Mouse (Mus musculus) yolk sac, embryonic 10.5 days (tissue): ENCODE measurements around the gene Marveld1.
A peak's percentile ranks its signal among the peaks of the same experiment; 100 is the strongest.

Experiments
- DNase-seq: peaks from one replicate; pipeline ENCODE4 v3.0.0-alpha.2; 2017; ENCODE audit warnings: low spot score

The Marveld1 gene

DNA sequence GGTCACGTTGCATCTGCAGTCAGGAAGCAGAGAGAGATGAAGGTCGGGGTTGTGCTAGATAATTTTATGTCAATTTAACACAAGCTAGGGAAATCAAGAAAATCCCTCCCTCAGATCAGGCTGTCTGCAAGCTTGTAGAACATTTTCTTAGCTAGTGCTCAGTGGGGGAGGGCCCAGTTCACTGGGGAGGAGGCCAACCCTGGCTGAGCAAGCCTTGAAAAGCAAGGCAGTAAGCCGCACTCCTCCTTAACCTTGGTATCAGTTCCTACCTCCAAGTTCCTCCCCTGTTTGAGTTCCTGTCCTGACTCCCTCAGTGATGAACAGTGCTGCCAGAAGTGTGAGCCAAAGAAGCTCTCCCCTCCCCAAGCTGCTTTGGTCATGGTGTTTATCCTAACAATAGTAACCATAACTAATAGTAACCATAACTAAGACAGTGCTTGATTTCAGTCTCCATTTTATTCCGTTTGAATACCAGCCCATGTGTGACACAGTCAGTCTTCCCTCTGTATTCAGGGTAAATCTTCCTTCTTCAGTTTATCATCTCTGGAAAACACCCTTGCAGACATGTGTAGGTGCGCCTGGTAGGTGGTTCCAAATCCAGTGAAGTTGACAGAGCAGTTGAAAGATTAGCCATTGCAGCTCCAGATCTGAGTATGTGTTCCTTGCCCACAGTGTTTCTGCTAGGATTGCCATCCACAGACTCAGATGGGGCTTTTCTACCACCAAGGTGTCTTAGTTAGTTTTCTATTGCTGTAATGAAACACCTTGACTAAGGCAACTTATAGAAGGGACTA is 7.3 kb upstream of the Marveld1 start:
- DNase-seq: no peak

DNA sequence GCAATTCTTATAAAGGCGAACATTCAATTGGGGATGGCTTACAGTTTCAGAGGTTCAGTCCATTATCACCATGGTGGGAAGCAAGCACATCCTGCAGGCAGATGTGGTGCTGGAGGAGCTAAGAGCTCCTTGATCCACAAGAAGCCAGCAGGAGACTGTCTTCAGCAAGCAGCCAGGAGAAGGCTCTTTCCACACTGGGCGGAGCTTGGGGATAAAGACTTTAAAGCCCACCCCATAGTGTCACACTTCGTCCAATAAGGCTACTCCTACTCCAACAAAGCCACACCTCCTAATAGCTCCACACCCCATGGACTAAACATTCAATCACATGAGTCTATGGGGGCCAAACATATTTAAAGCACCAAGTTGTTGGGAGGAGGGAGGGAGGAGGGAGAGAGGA is 5.2 kb upstream of the Marveld1 start:
- no peak for DNase-seq

DNA sequence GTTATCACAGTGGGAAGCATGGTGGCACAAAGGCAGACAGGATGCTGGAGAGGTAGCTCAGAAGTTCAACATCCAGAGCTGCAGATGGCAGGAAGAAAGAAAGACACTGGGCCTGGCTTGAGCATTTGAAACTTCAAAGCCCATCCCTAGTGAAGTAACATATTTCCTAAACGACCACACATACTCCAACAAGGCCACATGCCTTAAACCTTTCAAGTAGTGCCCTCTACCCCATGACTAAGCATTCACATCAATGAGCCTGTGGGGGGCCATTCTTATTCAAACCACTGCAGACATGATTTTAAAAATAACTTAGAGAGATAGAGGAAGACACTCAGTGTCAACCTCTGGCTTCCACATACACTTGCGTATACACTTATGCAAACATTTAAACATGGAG is 4.4 kb upstream of the Marveld1 start:
- no peak for DNase-seq

DNA sequence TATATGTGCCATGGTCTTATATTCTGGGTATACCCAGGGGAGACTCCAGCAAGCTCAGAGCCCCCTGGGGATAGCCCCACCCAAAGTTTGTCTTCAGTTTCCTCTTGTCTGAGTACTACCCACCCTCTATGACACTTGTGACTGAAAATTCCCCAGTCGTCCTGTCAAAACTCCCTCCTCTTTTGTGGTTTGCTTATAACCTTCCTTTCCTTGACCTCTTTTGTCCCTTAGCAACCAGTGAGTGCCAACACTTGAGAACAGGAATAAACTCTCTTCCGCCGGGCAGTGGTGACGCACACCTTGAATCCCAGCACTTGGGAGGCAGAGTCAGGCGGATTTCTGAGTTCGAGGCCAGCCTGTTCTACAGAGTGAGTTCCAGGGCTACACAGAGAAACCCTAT is 3.1 kb upstream of the Marveld1 start:
- no peak for DNase-seq

DNA sequence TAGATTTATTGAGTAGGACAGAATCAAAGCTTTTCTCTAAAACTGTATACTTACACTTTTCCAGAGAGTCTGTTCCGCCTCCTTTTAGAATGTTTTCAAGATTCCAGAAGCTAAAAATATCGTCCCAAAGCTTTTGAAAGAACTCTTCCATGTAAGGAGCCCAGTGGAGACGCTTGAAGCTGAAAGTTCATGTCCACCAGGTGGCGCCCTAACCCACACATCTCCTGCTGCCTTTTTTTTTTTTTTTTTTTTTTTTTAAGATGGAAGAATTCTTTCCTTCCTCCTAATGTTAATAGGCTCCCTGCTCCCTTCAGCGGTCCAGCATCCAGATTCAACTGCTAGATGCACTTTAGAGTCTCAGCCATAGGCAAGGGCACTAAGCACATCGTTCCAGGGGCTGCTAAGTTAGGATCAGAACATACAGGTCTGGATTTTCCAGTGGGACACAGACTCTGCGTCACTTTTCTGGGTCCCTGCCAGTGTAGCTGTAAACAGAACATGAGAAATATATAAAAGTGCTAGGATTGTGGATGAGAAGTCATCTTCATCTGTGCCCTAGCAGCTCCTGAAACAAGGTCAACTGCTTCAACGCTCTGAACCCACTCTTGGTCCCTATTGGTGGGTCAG is 2.5 kb upstream of the Marveld1 start:
- DNase-seq: peak; percentile 57

DNA sequence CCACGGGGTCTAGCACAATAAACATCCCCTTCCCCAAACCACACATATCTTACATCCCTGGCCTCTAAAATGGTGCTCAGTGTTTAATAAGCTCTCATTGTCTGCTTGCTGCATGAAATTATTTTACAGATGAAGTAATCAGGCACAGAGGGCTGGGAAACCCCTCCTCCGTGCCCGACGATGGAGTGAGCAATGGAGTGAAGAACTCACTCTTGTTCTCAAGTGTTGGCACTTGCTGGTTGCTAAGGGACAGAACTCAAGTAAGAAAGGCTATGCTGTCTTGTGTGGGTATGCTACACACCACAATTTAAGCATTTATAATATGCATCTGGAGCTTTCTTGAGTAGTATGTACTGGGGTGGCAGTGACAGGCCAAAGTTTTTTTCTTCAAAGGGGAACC is 2.0 kb upstream of the Marveld1 start:
- DNase-seq: no peak

DNA sequence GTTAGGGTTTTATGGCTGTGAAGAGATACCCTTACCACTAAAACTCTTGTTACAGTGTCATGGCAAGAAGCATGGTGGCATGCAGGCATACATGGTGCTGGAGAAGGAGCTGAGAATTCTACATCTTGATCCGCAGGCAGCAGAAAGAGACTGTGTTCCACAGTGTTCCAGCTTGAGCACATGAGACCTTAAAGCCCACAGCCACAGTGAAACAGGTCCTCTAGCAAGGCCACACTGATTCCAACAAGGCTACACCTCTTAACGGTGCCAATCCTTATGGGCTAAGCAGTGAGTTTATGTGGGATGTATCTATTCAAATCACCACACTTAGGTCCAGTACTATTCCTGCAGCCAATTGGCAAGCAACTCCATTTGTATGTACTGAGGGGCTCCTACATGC is 1.5 kb upstream of the Marveld1 start:
- no peak for DNase-seq

DNA sequence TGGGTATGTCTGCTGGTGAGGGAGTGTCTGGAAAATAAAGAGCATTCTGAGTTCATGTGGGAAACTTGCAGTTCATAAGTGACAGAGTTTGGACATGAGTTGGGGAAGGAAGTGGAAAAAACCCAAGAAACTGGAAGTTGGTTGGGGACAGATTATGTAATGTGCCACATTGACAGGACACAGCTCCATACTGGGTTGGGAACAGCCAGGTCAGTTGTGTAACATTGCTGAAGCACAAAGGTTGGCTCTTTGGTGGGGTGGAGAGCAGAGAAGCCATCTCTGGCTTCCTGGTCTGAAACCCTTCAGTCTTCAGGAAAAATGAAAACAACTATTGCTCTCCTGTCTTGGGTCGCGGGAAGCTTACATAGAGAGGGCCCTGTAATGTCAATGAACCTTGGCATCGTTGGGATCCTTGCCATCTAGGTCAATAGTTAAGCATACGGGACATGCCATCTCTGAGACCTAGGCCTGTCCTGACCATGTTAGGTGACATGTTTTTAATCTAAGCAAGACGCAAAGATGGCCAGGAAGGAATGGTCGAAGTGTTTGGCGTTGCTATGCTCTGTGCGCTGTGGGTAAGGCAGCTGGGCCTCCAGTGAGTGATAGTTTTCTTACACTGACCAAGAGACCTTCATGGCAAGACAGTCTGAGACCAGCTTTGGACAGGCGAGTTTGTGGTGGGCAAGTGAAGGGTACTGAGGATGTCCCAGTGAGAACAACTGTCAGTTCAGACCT is 757 bp upstream of the Marveld1 start:
- DNase-seq: no peak

DNA sequence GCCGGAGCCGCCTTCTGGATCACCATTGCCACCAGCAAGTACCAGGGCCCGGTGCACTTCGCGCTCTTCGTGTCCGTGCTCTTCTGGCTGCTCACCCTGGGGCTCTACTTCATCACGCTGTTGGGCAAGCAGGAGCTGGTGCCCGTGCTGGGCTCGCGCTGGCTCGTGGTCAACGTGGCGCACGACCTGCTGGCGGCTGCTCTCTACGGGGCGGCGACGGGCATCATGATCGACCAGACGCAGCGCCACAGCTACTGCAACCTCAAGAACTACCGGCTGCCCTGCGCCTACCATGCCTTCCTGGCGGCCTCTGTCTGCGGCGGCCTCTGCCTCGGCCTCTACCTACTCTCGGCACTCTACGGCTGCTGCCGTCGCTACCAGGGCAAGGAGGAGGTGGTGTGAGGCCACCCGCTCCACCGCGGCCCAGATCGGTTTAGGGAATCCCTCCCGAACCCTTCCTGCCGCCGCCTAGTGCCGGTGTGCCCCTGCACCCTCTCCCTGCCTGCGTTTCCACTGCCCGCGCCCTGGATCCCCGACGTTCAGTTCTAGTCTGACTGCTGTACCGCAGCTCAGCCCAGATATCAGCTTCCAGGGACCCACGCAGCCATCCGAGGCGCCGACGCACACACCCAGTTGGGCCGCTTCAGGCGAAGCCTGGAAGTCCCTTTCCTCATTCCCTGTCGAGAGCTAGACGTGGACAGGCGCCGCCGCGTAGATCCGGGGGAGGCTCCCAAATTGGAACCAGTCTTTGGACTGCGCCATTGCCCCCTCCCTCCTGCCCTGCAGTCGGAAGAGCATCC is 769 bp downstream of the Marveld1 start:
- DNase-seq: peak; percentile 47

DNA sequence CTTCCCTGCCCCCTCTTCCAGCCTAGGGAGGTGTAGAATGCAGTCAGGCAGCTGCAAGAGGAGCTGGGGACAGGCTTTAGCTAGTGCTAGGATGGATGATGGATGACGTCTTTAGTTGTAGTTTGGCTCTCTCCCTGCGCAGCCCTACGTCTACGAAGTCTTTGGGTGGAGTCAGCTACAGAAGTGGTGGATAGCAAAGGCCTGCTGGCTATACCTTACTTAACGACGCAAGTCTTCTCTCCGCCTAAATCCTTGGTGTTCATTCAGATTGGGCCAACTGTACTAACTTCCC is 1.3 kb downstream of the Marveld1 start:
- DNase-seq: no peak

DNA sequence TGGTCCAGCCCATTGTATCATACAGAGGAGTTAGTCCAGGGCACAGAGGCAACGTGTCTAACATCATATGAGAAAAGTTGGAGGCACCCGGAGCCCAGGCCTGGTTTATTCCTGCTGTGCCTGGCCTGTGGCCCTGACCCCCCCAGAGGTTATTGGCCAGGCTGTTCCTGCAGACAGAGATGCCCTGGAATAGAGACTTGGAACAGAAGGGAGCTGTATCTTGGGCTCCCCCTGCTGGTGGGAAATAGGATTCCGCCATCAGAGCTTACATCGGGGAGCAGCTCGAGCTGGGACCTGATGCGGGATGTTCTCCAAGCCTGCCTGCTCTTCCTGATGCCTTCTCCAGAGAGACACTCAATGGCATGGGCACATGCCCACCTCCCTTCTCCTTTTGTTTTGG is 4.8 kb downstream of the Marveld1 start:
- DNase-seq: peak; percentile 70

DNA sequence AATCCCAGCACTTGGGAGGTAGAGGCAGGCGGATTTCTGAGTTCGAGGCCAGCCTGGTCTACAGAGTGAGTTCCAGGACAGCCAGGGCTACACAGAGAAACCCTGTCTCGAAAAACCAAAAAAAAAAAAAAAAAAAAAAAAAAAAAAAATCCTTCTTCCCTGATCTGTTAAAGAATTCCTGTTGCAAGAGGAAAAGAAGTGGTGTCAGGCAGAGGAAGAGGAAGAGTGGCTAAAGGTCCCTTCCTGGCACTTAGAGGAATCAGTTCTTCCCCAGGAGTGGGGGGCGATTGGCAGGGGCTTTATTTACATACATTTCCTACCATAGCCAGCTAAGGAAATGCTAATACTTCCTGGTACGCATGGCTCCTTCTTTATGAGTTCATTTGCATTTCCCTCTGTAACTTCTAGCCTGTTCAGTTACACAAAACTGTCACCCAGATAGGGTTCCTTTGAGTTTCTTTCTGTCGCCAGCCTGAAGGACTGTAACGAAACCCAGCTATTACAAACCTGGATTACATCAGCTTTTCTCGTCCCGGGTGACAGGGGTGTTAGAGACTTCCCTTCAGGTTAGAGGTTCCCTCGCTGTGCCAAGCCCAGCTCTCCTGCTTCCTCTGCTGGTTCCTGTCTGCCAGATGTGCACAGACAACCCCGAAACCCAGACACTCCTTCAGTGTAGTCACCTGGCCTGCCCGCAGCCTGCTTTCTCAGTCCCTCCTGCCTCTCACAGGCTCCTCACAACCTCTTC is 10.5 kb downstream of the Marveld1 start:
- DNase-seq: no peak

DNA sequence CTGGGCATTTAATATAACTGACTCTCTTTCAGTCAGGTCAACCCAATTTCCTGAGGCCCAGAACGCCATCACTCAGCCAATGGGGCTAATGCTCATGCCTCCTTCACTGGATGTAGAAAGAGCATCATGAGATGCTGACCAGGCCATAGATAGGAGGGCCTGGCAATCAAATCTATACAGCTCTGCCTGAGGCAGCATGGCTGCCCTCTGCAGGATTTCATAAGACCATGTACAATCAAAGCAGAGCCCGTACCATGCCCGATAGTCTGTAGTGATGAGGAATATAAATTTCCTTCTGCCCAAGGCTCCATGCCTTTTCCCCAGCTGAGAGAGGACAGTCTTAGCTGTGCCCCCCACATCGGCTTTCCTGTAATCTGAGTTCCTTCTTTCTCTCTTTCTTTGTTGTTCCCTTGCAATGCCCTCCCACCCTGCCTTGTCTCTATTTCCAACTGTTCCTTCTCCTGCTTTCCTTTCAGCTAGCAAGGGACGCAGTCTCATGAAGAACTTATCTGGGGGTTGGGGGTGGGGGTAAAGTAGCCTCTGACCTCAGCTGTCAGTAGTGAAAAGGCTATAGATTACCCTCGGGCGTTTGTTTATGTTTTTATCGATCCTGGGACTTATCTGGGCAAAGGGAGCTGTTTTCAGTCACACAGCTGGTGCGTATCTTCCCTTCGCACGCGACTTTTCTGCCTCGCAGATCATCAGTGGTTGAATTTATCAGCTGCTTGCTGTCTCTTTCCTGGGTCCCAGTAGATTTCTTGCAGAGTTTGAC is 11.2 kb downstream of the Marveld1 start:
- DNase-seq: no peak

DNA sequence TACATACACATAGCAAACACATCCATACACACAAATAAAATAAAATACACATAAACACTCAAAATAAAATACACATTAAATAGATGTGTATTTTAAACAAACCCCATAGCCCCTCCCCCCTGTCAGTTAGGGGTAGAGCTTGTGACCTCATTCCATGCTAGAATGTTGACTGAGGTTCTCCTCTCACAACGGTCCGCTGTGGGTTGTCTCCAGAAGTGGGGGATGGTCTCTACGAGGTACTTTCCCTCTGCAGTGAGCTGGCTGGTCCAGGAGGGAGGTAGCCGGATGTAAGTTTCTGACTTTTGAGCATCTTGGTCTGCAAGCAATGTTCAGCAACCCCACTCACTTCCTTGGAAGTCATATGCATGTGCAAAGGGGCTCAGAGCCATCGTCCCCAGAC is 16.6 kb downstream of the Marveld1 start, which contains the start of gene Zfyve27:
Gene Zfyve27 (plus strand): TSS at position 188 of the 400 bp plus-strand sequence.
- no peak for DNase-seq

DNA sequence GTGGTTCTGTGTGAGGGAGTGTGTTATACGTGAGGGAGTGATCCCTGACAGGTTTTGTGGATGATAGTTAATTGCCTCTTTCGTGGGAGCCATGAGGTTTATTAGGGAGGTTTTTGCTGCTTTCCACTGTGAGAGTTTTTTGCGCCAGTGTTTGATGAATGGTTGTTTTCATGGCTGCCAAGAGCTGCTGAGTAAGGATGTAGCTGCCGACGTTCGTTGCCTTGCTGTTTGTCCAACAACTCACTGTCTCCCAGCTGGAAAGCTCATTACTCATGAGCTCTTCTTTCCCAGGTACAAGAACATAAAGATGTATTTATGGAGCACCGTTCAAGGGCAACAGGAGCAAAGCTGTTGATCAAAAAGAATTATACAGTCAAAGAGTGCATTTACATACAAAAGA is 17.0 kb downstream of the Marveld1 start:
- DNase-seq: no peak

DNA sequence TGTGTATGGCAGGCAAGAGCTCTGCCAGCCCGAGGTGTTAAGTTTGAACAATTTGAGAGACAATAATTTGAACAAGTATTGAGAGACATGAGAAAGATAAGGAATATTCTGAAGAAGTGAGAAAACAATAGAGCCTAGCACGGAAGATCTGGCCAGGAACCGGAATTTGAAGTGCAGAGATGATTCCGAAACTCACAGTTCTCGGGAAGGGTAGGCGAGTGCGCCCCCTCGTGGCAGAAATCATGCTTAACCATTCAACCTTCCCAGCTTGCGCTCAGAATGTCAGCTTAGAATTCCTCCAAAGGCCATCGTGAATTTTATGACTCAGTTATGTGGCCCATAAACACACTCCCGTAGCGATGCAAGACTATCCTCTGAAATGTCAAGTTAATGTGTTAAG is 18.9 kb downstream of the Marveld1 start:
- DNase-seq: peak; percentile 59

DNA sequence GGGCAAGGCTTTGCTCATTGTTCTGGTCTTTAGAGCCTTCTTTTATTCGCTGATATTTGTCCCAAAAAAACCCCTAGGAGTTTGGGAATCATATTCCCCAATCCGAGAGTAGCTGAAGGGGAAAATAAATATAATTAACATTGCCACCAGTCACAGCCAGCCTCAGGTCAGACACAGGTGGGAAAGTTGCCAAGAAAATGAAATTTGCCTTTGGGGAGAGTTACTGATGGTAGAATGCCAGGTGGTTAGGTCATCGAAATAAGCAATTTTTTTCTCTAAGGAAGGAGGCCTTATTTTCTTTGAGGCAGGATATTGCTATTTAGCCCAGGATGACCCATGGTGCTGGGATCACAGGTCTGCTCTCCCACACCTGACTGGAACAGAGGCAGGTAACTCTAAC is 19.6 kb downstream of the Marveld1 start:
- DNase-seq: no peak

DNA sequence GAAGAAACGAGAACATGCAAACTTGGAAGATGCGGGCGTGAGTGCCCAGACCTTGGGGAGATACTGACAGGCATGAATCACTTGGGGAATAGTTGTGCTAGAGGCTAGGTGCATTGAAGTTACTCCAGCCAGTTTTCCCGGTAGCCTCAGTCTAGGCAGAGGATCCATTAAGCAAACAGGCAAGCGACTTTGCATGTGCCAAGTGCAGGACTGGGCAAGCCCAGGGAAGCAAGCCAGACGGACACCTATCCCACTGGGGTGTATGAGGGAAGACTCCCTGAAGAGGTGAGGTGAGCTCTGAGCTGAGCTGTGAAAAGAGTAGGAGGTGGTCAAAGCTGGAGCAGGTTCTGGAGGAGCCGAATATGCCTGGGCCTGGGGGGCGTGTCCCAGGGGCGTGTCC is 20.3 kb downstream of the Marveld1 start:
- DNase-seq: no peak

DNA sequence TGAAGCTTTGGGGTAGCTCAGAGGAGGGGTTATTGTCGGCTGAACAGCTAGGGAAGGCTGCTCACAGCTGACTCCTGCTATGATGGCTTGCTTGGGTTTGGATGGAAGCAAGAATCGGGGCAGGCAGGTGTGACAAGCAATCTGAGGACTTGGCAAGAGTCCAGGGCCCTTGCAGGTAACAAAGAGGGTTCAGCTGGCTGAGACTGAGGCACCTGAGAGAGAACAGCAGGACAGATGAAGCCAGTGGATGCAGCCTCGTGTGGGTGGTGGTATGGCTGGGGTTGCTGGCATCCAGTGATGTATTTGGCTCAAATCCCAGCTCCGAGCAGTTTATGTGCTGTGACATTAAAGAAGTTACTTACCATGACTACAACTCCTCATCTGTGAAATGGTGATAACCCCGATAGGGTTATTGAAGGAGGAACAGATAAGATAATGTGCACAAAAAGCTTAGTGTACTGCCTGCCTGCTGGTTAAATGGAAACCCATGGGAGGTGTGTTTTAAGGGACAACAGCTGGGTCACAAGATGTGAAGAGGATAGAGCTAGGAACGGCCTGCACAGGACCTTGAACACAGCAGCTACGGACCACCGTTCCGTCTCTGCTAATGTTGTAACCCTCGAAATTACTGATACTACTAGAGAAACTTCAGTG is 22.2 kb downstream of the Marveld1 start:
- no peak for DNase-seq
